Mouse (Mus musculus): ENCODE measurements around the gene Elmo1.

Gene Elmo1

GRCm38 (mm10) chr13:20472891-20473539 lies 382.6 kb downstream of the Elmo1 start:
- no peak for DNase-seq (ENCODE audit: low read depth)

GRCm38 (mm10) chr13:20473641-20474078 lies 383.3 kb downstream of the Elmo1 start:
- no peak for DNase-seq (ENCODE audit: low read depth)

GRCm38 (mm10) chr13:20474600-20474999 lies 384.2 kb downstream of the Elmo1 start:
- no peak for DNase-seq (ENCODE audit: low read depth)

- no peak for DNase-seq (ENCODE audit: low read depth)
These were observed 391.4 kb downstream of the Elmo1 start for GRCm38 (mm10) chr13:20481805-20482204.

DNA sequence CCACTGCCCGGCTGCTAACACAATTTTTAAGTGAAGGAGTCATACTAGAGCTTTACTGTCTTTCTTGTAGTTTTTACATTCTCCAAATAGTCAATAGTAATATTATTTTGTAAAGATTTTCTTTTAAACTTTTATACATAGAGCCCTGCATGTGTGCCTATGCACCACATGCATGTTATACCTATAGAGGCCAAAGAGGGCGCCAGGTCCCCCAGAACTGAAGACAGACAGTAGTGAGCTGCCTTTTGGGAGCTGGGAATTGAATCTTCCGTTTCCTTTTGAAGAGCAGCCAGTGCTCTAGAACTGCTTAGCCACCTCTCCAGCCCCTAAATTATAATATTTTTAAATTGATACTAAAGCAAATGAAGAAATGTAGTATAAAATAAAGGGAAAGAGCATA lies 398.7 kb downstream of the Elmo1 start:
- DNase-seq (ENCODE audit: low read depth), result peak; percentile 8

DNA sequence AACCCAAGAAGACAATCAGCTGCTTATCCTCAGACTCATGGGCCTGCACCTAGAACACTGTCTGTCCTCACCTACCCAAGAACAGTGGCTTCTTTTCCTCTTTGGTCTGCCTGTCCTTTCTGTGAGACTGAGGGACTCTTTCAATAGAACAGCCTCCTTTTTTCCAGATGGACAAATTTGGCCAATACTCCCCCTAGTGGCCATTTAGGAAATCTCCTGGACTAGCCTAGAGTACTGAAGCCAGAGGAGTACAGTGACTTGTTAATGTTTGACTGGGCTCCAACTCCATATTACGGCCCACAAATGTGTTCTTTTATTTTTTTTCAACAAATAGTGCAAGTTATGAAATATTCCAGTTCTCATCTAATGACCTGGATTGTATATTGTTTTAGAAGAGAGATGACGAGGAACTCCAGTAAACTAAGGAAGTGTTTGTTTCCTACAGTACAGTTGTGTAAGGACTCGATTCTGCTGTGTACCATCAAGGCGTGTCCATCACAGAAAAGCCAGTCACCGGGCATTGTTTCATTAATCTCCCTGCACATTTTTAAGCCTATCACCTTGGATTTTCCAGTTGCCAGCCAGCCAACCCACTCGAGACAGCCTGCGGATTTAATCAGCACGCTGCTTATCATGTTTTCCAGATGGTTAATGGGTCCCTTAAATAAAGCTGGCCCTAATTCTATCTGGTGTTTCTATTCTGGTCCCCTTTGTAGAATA lies 399.5 kb downstream of the Elmo1 start:
- peak; percentile 46 for DNase-seq (ENCODE audit: low read depth)

GRCm38 (mm10) chr13:20490860-20491594 lies 400.6 kb downstream of the Elmo1 start:
- no peak for DNase-seq (ENCODE audit: low read depth)

- DNase-seq (ENCODE audit: low read depth), result no peak
These were observed 401.3 kb downstream of the Elmo1 start for GRCm38 (mm10) chr13:20491666-20492065.

GRCm38 (mm10) chr13:20494047-20494739 lies 403.8 kb downstream of the Elmo1 start:
- no peak for DNase-seq (ENCODE audit: low read depth)

GRCm38 (mm10) chr13:20501923-20502322 lies 411.5 kb downstream of the Elmo1 start:
- DNase-seq (ENCODE audit: low read depth), result no peak

DNA sequence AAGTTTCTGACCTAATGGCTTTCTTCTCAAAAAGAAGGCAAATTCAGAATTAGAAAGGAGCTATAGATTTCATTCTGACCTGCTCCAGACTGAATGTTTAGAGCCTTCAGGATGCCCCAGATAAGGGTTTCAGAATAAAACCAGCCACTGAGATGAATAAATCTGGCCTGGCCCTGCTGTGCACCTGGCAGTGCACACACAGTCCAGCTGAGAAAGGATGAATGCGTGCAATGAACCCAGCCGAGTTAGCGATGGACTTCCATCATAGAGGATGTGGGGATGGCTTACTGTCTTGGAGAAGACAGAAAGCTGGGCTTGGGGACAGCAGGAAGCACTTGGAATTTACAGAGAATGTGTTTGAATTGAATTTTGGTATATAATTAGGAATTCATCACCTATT lies 413.0 kb downstream of the Elmo1 start:
- no peak for DNase-seq (ENCODE audit: low read depth)

GRCm38 (mm10) chr13:20507381-20508129 lies 417.2 kb downstream of the Elmo1 start:
- DNase-seq (ENCODE audit: low read depth), result no peak

DNA sequence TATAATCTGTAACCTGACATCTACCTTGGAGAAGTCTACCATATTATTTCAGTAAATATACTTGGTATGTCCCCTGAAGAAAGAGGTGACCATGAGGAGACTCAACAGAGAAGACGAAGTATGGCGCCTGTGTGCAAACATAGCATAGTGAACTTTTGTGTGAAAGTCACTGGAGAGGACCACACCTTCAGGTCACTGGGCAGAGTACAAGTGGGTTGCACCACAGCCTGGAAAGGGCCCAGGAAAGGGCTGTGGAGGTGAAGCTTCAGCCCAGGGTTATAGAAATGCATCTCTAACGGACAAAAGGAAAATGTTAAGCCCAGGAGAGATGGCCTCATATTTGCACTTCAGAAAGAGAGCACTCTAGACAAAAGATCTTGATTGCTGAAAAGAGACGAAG lies 420.6 kb downstream of the Elmo1 start:
- DNase-seq (ENCODE audit: low read depth), result no peak

- no peak for DNase-seq (ENCODE audit: low read depth)
These were observed 422.2 kb downstream of the Elmo1 start for GRCm38 (mm10) chr13:20512317-20513240.

DNA sequence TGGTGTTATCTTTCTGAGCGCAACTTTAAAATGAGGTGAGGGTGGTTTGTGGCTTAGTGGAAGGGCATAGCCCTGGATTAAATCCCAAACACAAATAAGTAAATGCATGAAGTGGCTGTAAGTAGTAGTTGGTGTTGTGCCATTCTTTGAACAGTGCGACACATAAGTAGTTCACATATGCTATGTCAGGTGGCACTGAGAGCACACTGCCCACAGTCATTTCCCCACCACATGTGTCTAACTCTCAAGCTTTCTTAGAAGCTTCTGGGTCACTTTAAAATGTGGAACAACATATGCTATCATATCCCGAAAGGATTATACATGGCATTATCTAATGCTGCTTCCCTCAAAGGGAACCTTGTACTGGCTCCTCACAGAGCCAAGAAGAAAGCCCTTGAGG lies 424.3 kb downstream of the Elmo1 start:
- DNase-seq (ENCODE audit: low read depth), result no peak

GRCm38 (mm10) chr13:20516096-20516495 lies 425.7 kb downstream of the Elmo1 start:
- DNase-seq (ENCODE audit: low read depth), result no peak

GRCm38 (mm10) chr13:20517702-20518101 lies 427.3 kb downstream of the Elmo1 start:
- DNase-seq (ENCODE audit: low read depth), result no peak

DNA sequence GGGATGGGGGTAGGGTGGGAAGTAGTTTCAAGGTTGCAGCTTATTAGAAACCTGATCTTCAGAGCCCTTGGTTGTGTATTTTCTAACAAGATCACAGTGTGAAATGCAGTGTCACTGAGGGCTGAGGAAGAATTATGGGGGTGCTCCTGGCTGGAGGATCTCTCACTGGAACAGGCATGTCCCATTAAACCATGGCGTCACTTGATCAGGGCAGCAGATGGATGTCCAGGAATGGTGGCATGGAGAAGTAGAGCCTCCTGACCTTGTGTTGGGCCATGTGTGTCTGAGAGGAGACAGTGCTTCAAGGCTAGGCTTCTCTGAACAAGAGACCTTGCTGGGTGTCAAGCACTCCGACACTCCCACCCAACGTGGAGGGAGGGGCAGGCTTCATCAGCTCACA lies 431.1 kb downstream of the Elmo1 start:
- DNase-seq (ENCODE audit: low read depth), result no peak

DNA sequence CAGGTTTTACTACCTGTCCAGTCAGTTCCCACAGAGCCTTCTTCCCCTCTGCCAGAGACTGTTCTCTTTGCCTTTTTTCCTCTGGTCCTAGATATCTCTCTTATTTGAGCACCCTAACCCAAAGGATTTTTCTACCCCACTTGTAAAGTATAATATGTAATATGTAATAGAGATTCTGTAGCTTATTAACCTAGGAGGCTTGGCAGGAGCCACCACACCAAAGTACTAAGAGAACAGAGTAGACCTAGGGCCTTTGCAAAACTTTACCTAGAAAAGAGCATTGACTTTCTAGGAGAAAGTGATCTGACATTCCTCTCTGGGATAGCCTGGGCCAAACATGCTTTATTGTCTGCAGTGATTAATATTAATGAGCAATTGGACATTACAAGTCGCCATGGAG lies 433.3 kb downstream of the Elmo1 start:
- no peak for DNase-seq (ENCODE audit: low read depth)

DNA sequence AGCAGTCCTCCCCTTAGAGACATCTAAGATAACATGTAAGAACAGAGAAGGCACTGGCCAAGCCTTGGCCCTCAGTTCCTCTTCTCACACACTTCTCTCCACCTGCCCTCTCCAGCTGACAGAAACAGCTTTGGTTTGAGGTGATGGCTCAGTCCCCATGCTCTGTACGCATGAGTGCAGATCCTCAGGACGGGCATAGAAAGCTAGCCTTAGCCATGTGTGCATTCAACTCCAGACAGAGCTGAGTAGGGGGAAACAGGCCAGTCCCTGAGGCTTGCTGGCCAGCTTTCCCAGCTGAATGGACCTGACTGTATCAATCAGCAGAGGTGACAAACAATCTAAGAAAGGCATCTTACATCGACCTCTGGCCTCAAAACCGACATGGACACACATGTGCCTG lies 435.4 kb downstream of the Elmo1 start:
- no peak for DNase-seq (ENCODE audit: low read depth)

GRCm38 (mm10) chr13:20537053-20537452 lies 446.7 kb downstream of the Elmo1 start:
- no peak for DNase-seq (ENCODE audit: low read depth)

Data from NIH3T3 (cell line).